Mouse (Mus musculus) embryonic facial prominence, embryonic 12.5 days (tissue): ENCODE results near the gene Naa80. TPM values are rescaled to one million over a fixed set of nuclear protein-coding genes. Genes with fewer than 3 reads are reported as not detected.
"Not testable (repeated sequence)": the region's sequence is repeated elsewhere in the genome, so short reads cannot be mapped to it uniquely, and the experiment has no call there.

ENCODE experiments used
- ATAC-seq: fragments of 200-750 bp; cut with Nextera tagmentation; 2 replicates; pipeline ENCODE4 v1.8.0; 2017; ENCODE audit not compliant: insufficient number of reproducible peaks, insufficient read depth, low FRiP score, low TSS enrichment
- H3K27ac ChIP-seq: fragments of 300-500 bp; sonication (generic); 2 replicates; pipeline ENCODE4 v1.5.1; 2016; ENCODE audit warnings: mild to moderate bottlenecking
- H3K27me3 ChIP-seq: fragments of 300-500 bp; sonication (generic); 2 replicates; pipeline ENCODE4 v1.6.1; 2016; ENCODE audit warnings: mild to moderate bottlenecking, moderate library complexity
- H3K36me3 ChIP-seq: fragments of 300-500 bp; sonication (generic); 2 replicates; pipeline ENCODE4 v1.6.1; 2016; ENCODE audit warnings: mild to moderate bottlenecking
- H3K4me1 ChIP-seq: fragments of 300-500 bp; sonication (generic); 2 replicates; pipeline ENCODE4 v1.6.1; 2016
- H3K4me2 ChIP-seq: fragments of 300-500 bp; sonication (generic); replicated peaks from 2 replicates; pipeline ENCODE4 v1.6.1; 2016; ENCODE audit warnings: mild to moderate bottlenecking, moderate library complexity
- H3K4me3 ChIP-seq: fragments of 300-500 bp; sonication (generic); 2 replicates; pipeline ENCODE4 v1.5.1; 2016; ENCODE audit warnings: mild to moderate bottlenecking
- H3K9ac ChIP-seq: fragments of 300-500 bp; sonication (generic); 2 replicates; pipeline ENCODE4 v1.6.1; 2016; ENCODE audit warnings: mild to moderate bottlenecking, moderate library complexity
- H3K9me3 ChIP-seq: fragments of 300-500 bp; sonication (generic); 2 replicates; pipeline ENCODE4 v1.6.1; 2016; ENCODE audit warnings: mild to moderate bottlenecking, moderate library complexity
- WGBS: fragments of 180-500 bp; shearing (Covaris S2); methylation state at CpG from one replicate; pipeline ENCODE4 v1.1.7; 2016; 5-methylcytosine and 5-hydroxymethylcytosine counted together
- polyA plus RNA-seq: library from polyadenylated mRNA; unstranded; fragments of >200 nt; fragmentation: Nextera tagmentation; extraction: Ambion mirVana; gene quantifications from 2 replicates; pipeline ENCODE4 v1.2.1, GENCODE M21; 2016

Naa80 gene
- polyA plus RNA-seq, 1 experiment from 2014 or later, result 15.4 TPM

- H3K36me3 ChIP-seq, result 0 out of 2 replicates have a peak, but pooled peaks cover 7% of the 10 kb centered on the region
- H3K4me3 ChIP-seq, result peak overlapping the region; percentile 49
- H3K9me3 ChIP-seq, result no peaks in the 10 kb centered on the region
- H3K9ac ChIP-seq, result peak overlapping the region; percentile 70
- H3K27ac ChIP-seq, result peak overlapping the region; percentile 59
- H3K4me2 ChIP-seq, result peak overlapping the region; percentile 83
- H3K4me1 ChIP-seq, result peaks cover 55% of the 10 kb centered on the region
- ATAC-seq, result no peak
- WGBS, result 7% methylated on average over 8 of the region's 8 CpGs
- peaks cover 13% of the 10 kb centered on the region; the same call in 1 of the 2 replicates for H3K27me3 ChIP-seq
Observed at GRCm38 (mm10) chr9:107551890-107552355, 26.8 kb upstream of the Naa80 start.

- H3K27me3 ChIP-seq, result peaks cover 13% of the 10 kb centered on the region; the same call in 1 of the 2 replicates
- WGBS, result 86% methylated on average over 5 of the region's 5 CpGs
Observed at GRCm38 (mm10) chr9:107552690-107553393, 25.8 kb upstream of the Naa80 start.

GRCm38 (mm10) chr9:107553541-107554318 lies 25.0 kb upstream of the Naa80 start:
- Histone ChIP-seq H3K4me1 (peaks cover 49% of the 10 kb centered on the region), H3K27ac (peak overlapping the region; percentile 69), H3K9ac (peak overlapping the region; percentile 79), H3K4me2 (peak overlapping the region; percentile 83), H3K27me3 (peaks cover 13% of the 10 kb centered on the region; the same call in 1 of the 2 replicates), H3K36me3 (peaks cover 25% of the 10 kb centered on the region), H3K9me3 (no peaks in the 10 kb centered on the region), H3K4me3 (peak overlapping the region; percentile 78)
- peak; percentile 49 for ATAC-seq
- 6% methylated on average over 37 of the region's 37 CpGs for WGBS

More at GRCm38 (mm10) chr9:107552690-107553393, 25.8 kb upstream of the Naa80 start:
- no peak overlapping the region; the same call in 1 of the 2 replicates for H3K9ac ChIP-seq
- H3K27ac ChIP-seq, result no peak overlapping the region
- peaks cover 49% of the 10 kb centered on the region for H3K4me1 ChIP-seq
- H3K4me2 ChIP-seq, result peak overlapping the region; percentile 83
- no peak overlapping the region for H3K4me3 ChIP-seq
- H3K9me3 ChIP-seq, result no peaks in the 10 kb centered on the region
- peaks cover 16% of the 10 kb centered on the region for H3K36me3 ChIP-seq
- no peak for ATAC-seq

- H3K9me3 ChIP-seq, result no peaks in the 10 kb centered on the region
- ATAC-seq, result peak; percentile 90
- H3K4me2 ChIP-seq, result peak overlapping the region; percentile 83
- peak overlapping the region; percentile 78 for H3K4me3 ChIP-seq
- H3K4me1 ChIP-seq, result peaks cover 49% of the 10 kb centered on the region
- under 1% methylated on average over 53 of the region's 53 CpGs for WGBS
- peak overlapping the region; percentile 79 for H3K9ac ChIP-seq
- H3K27ac ChIP-seq, result peak overlapping the region; percentile 94
- peaks cover 13% of the 10 kb centered on the region; the same call in 1 of the 2 replicates for H3K27me3 ChIP-seq
- H3K36me3 ChIP-seq, result peaks cover 31% of the 10 kb centered on the region
Observed at GRCm38 (mm10) chr9:107554319-107554825, 24.3 kb upstream of the Naa80 start.

GRCm38 (mm10) chr9:107555031-107555457 lies 23.6 kb upstream of the Naa80 start:
- ATAC-seq, result peak; percentile 9
- peak overlapping the region; percentile 94 for H3K27ac ChIP-seq
- H3K9ac ChIP-seq, result peak overlapping the region; percentile 79
- H3K4me2 ChIP-seq, result peak overlapping the region; percentile 83
- H3K36me3 ChIP-seq, result peaks cover 38% of the 10 kb centered on the region
- peak overlapping the region; percentile 78 for H3K4me3 ChIP-seq
- under 1% methylated on average over 23 of the region's 23 CpGs for WGBS
- H3K4me1 ChIP-seq, result peaks cover 49% of the 10 kb centered on the region
- H3K27me3 ChIP-seq, result peaks cover 8% of the 10 kb centered on the region; the same call in 1 of the 2 replicates
- no peaks in the 10 kb centered on the region for H3K9me3 ChIP-seq

- no peak for ATAC-seq
- Histone ChIP-seq H3K4me2 (peak overlapping the region; percentile 83), H3K36me3 (peaks cover 45% of the 10 kb centered on the region), H3K9ac (peak overlapping the region; percentile 79), H3K27me3 (peaks cover 2% of the 10 kb centered on the region; the same call in 1 of the 2 replicates), H3K4me3 (peak overlapping the region; percentile 78), H3K4me1 (peaks cover 46% of the 10 kb centered on the region), H3K9me3 (no peaks in the 10 kb centered on the region), H3K27ac (peak overlapping the region; percentile 94)
- WGBS, result 41% methylated on average over 2 of the region's 2 CpGs
Observed at GRCm38 (mm10) chr9:107555701-107556100, 23.0 kb upstream of the Naa80 start.

- no peaks in the 10 kb centered on the region for H3K27me3 ChIP-seq
Observed at GRCm38 (mm10) chr9:107556346-107556745, 22.3 kb upstream of the Naa80 start.

GRCm38 (mm10) chr9:107563029-107563581 lies 15.6 kb upstream of the Naa80 start, which contains the start of gene Tusc2:
Gene Tusc2 (plus strand): TSS chr9:107563255.
- peak within 1 kb of the TSS; percentile 80 for H3K4me2 ChIP-seq
- peak within 1 kb of the TSS; percentile 70 for H3K9ac ChIP-seq
- H3K36me3 ChIP-seq, result peaks cover 54% of the 10 kb centered on the region
- peak within 1 kb of the TSS; percentile 80 for H3K4me3 ChIP-seq
- 1% methylated on average over 46 of the region's 46 CpGs for WGBS
- no peaks in the 10 kb centered on the region for H3K27me3 ChIP-seq
- peaks cover 25% of the 10 kb centered on the region for H3K4me1 ChIP-seq
- no peaks in the 10 kb centered on the region for H3K9me3 ChIP-seq
- ATAC-seq, result peak; percentile 91
- peak within 1 kb of the TSS; percentile 64 for H3K27ac ChIP-seq

More at GRCm38 (mm10) chr9:107556346-107556745, 22.3 kb upstream of the Naa80 start:
- ATAC-seq, result no peak
- no peak overlapping the region for H3K9ac ChIP-seq
- peak overlapping the region; percentile 83 for H3K4me2 ChIP-seq
- 79% methylated on average over 3 of the region's 3 CpGs for WGBS
- H3K4me3 ChIP-seq, result peak overlapping the region; percentile 78
- H3K27ac ChIP-seq, result peak overlapping the region; percentile 43; the same call in 1 of the 2 replicates
- peaks cover 51% of the 10 kb centered on the region for H3K36me3 ChIP-seq
- peaks cover 40% of the 10 kb centered on the region for H3K4me1 ChIP-seq
- H3K9me3 ChIP-seq, result no peaks in the 10 kb centered on the region

- Histone ChIP-seq H3K4me1 (peaks cover 35% of the 10 kb centered on the region), H3K27ac (peak overlapping the region; percentile 64; the same call in 1 of the 2 replicates), H3K36me3 (peaks cover 33% of the 10 kb centered on the region)
- ATAC-seq, H3K4me3 ChIP-seq, H3K27me3 ChIP-seq, H3K9me3 ChIP-seq, H3K9ac ChIP-seq, H3K4me2 ChIP-seq: not testable (repeated sequence)
- WGBS, result 43% methylated on average over 5 of the region's 5 CpGs
Observed at GRCm38 (mm10) chr9:107565556-107565955, 13.1 kb upstream of the Naa80 start.

- Histone ChIP-seq H3K27me3 (no peaks in the 10 kb centered on the region), H3K9me3 (no peaks in the 10 kb centered on the region), H3K4me2 (no peak overlapping the region), H3K4me3 (no peak overlapping the region), H3K9ac (0 out of 2 replicates have a peak overlapping the region, but pooled peaks have one; percentile 3), H3K4me1 (peaks cover 42% of the 10 kb centered on the region), H3K27ac (peak overlapping the region; percentile 64), H3K36me3 (peaks cover 33% of the 10 kb centered on the region)
- no peak for ATAC-seq
- 59% methylated on average over 15 of the region's 15 CpGs for WGBS
Observed at GRCm38 (mm10) chr9:107566041-107566709, 12.5 kb upstream of the Naa80 start.
